Mouse (Mus musculus): ENCODE results near the gene Bbox1.

Gene Bbox1

DNA sequence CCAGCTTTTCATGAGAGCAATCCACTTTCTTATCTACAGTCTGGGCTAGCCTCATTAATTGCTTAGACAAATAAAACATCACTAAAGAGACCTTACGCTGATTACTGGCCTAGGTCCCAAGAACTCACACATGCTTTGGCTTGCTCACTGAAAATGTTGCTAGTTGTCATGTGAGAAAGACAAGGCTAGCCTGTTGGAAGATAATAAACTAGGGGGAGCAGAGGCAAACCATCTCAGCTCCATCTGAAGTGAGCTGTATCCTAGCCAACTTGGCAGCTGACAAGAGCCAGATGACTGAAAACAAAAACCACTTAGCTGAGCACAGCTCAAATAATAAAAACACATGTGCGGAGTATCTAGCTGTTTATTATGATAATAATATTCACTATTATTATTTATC is 40.2 kb downstream of the Bbox1 start:
- DNase-seq (ENCODE audit: low spot score in 2 of 2), result no peak

DNA sequence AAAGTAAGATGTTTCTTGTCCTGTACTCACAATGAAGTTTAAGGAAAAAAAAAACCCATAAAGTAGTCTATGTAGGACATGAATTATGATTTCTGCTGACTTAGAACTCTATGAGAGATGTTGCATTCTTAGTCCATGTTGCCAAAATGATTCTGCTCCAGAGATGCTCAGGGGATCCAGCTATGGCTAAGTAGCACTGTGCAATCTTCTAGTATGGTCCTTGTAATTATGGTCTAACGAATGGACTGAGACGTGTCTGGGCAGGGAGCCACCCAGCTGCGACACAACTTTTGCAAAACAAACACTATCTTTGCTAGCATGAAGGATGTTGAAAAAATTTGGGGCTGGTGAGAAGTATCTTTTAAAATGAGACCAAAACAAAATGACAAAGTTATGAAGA is 45.1 kb downstream of the Bbox1 start:
- no peak for DNase-seq (ENCODE audit: low spot score in 2 of 2)

DNA sequence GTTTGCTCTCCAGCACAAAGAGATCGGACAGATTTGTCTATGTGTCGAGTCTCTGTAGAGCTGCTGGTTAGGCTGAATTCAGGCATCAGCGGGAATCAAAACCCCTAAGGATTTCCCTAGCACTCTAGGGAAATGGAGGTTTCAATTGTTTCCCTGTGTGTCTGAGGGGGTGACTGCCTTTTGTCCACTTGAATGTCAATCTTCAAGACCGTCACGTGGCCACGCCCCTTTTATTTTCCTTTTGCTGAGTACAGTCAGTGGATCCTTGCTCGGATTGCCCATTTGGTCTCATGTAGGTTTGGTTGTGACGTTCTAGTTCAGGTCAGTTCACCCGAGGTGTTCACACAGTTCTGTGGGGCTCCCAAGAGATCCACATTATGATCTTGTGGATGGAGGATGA is 82.1 kb downstream of the Bbox1 start:
- no peak for DNase-seq (ENCODE audit: low spot score in 2 of 2)

DNA sequence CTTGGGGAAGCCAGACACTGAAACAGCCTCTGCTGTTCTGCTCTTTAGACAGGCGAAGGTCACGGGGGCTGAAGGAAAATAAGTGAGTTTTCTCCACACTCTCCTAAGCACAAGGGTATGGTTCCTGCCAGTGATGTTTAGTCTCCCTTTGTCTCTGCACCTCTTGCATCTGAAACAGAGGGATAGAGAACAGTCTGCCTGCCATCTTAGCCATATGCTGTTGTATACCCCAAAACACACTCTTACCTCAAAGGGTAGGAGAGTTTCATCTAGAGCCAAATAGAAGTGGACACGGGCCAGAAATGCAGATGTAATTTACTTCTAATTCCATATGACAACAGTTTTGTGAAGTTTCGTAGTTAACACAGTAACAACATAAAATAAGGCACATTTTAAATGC is 83.6 kb downstream of the Bbox1 start:
- DNase-seq (ENCODE audit: low spot score in 2 of 2), result no peak

DNA sequence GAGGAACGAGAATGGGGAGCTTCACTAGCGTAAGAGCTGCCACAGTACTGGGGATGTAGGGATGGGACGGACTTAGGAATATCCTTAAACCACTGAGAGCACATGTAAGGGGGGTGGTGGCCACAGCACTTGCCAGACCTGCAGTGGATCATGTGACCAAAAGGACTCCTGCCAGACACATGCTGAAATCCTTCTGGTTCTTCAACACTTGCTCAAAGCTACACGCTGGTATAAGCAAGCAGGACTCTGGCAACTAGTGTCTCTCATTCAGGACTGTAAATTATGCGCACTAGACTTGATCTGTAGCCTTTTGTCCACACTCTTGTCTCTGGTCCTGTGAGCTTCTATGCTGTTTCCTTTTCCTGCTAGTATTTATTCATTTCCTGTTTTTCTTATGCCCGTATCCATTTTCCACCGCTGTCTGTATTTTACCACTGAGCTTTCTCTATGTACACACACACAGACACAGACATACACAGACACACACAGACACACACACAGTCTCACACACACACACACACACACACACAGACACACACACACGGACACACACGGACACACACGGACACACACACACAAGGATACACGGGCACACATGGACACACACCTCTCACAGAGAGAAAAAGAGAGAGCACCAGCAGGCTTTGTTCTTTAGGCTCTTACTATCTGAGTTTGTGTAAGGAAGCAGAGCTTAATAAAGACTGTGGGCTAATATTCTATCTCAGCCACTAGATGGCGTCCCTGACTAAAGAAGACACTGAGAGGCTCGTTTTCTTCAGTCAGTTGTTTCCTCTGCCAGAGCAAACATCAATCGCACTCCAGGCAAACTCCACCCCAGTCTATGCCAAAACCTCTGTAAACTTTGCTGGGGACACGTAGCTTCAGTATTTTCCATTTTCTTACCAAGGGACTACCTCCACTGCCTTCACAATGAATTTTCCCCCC is 84.9 kb downstream of the Bbox1 start:
- no peak for DNase-seq (ENCODE audit: low spot score in 2 of 2)

DNA sequence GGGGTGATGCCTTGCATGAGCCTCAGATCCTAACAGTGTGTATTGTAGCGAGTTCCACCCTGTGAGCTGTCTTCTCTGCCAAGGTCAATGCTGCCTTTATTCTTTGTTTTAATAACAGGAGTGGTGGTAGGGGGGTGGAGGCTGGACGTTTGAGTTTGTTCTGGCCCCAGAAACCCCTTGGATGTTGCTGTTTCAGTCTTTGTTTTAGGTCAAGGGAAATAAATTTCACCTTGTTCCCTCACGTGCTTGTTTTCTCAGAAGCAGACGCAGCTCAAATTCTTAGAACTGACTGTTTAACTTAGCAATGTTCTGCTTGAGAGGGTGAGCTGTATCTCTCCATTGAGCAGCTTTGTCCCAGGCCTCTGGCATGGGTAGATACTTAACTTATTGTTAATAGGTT is 87.9 kb downstream of the Bbox1 start:
- DNase-seq (ENCODE audit: low spot score in 2 of 2), result no peak

DNA sequence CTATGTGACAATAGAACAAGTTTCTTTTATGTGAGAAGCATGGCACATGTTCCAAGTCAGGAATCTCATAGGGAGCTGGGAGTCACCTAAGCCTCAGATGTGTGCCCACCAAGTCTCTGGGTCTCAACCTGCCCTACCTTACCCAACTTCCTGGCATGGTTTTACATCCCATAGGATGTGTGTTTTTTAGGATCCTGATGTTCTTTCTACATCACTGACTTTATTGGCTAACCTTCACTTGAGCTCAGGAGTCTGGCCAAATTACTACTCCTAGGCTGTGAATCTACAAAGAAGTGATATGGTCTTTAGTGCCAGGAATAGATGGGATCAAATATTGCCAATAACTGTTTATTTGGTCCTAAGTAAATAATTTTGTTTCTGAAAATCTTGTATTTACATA is 88.4 kb downstream of the Bbox1 start:
- no peak for DNase-seq (ENCODE audit: low spot score in 2 of 2)

DNA sequence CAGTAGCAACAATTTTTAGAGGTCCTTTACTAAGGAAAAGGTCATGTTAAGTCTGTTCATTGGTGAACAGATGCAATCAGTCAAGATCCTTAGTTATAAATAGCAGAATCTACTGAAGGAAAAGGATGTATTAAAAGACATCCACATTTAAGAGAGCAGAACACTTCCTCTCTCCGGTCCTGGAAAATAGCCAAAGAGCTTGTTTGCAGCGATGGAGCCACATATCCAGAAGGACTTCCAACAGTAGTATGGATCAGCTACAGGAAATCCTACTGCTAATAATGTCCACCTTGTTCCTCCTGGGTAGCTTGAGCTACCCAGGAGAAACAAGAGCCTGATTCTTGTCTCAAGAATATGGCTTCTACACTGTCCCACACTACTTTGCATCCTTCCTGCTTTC is 91.6 kb downstream of the Bbox1 start:
- DNase-seq (ENCODE audit: low spot score in 2 of 2), result no peak

DNA sequence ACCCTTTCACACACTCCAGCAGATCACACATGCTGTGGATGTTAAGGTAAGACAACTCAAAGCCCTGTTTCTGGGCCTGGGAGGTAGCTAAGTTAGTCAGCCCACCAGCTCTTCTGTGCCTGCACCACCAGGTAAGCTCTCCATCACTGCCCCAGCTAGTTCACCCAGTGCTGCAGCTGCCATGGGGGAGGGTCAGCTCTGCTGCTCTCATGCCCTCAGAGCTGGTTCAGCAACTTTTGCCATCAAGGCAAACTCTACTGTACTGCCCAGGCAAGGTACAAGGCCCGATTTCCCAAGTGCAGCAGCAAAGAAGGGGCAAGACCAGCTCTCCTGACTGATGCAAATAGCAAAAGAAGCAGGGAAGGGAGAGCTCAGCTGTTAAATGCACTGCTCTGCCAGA is 93.9 kb downstream of the Bbox1 start:
- DNase-seq (ENCODE audit: low spot score in 2 of 2), result no peak

DNA sequence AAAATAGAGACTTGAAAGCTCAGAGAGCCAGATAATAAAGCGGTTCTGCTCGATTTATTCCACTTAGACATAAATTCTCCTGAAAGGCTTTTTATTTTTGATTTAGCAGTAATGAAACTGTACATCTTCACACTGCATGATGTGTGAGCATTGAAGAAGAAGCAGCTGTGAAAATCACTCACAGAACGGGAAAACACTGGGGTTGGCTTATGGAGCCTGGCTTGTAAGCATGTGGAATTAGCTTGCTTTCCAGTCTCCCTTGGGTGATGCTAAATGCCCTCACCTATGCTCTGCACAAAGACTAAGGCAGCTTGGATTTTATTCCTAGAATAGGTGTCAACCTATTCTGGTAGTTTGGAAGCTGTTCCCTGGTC is 98.7 kb downstream of the Bbox1 start:
- DNase-seq (ENCODE audit: low spot score in 2 of 2), result no peak

DNA sequence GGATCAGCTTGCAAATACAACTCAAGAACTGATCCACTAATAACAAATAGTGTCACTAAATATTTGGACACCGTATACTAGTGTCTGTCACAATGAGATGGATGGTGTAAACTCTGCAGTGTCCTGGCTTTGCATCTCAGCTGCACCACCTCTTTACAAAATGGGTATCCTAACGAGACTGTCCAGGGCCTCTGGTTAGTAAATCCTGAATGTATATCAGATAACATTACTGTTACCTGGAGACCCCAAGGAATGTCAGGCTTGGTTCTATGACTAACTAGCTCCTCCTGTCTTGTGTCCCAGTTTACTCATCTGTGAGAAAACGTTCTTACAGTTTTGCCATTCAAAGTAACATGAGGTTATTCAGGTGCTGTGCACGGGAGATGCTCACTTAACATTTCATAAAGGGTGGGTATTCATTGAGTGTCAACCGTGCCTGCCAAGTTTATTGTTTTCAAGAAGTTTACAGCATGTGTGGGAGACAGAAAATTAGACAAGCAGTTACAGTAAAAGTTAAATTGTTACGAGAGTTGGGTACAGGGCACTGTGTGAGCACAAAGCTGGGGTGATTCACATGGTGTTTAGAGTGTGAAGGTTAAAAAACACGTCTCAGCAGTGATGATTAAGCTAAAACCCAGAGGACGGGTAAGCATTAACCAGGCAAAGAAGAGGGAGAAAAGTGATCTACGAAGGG is 99.2 kb downstream of the Bbox1 start:
- DNase-seq (ENCODE audit: low spot score in 2 of 2), result no peak

DNA sequence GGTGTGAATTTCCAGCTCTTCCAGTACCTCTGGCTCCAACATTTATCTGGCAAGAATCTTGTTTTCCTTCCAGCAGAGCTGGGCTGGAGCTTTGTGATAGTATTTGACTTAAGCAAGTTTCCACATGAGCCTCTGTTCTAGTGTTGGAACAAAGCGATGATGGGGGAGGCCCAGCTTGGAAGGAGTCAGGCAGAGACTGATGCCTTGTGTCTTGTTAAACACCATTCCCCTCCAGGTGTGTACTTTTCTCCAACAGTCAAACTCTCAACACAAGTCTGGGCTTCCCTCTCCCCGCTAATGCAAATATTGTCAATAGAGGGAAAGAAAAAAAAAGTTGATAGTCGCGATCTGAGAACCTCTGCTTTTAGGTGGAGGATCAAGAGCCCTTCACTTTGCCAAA is 100.1 kb downstream of the Bbox1 start:
- DNase-seq (ENCODE audit: low spot score in 2 of 2), result no peak
